Mouse (Mus musculus): ENCODE measurements at regions not wholly inside any gene's neighbourhood (a gene's known extent, or its start where the extent isn't known, plus 50 kb on each side); places are given as distances from the start of the nearest gene placed in this dataset.

GRCm38 (mm10) chr4:45740319-45740718 is 58.5 kb upstream of the Aldh1b1 start:
- TF ChIP-seq CTCF (IDR thresholded peaks at IDR 0.05) (no peak), EP300 (IDR thresholded peaks at IDR 0.05) (0 out of 2 replicates have a peak, but pooled peaks have one; percentile 10)
